Comparison of ENCODE assay signal across 15 mouse cellular contexts in the genomic region with DNA sequence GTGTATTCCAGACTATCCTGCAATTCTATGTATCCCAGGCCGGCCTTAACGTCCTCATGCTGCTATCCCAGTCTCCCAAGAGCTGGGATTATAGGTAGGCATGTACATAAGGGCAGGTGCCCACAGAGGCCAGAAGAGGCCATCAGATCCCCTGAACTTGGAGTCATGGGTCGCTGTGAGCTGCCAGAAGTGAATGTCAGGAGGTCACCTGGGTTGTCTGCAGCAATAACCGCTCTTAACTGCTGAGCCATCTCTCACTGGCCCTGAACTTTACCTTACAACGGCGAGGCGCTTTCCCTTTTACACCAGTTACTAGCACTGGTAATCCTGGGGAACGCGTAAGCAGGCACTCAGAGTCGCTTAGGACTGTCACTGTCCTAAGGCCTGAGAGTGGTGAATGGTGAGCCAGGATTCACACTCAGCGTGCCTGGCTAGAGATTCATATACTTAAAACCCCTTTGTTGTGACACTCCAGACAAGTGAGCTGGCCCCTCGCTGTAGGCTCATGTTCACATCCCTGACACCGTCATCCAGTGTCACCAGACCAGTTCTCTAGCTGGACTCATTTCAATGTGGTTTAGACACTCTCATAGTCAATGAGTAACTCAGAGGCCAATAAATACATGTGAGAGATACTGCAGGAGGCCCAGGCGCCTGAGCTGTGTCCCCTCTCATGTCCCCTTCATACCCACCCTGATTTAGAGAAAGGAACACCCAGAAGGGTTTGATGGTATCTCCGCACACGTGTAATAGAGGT. TPM values are rescaled to one million over a fixed set of nuclear protein-coding genes. Genes with fewer than 3 reads are reported as not detected.
DNase-seq lines count a peak whose midpoint lies in the region; ATAC-seq and TF ChIP-seq lines count a peak whose summit lies in the region.
"Had no signal": no experiment of that assay in that cellular context is flagged by ENCODE, and none has a peak within 500 bp of the region (broad histone marks: within the 10 kb centered on the region; RNA-seq: fewer than 3 reads in every experiment).

No protein-coding gene starts in this region.

- H3K4me3 ChIP-seq in hindbrain, embryonic 10.5 days: no peak overlapping the region
- H3K4me3 ChIP-seq in hindbrain, postnatal 0 days (ENCODE audit: low read length): no peak overlapping the region
- no peak overlapping the region for H3K4me3 ChIP-seq in midbrain, embryonic 11.5 days (ENCODE audit: low read depth, low read length)
- H3K4me3 ChIP-seq in midbrain, embryonic 14.5 days (replicated peaks; ENCODE audit: low read depth, low read length): no peak overlapping the region
- no peak overlapping the region for H3K4me3 ChIP-seq in liver, embryonic 12.5 days
- H3K4me3 ChIP-seq in embryonic facial prominence, embryonic 10.5 days: no peak overlapping the region
- H3K4me3 ChIP-seq: forebrain, embryonic 10.5 days; hindbrain, embryonic 12.5 days; layer of hippocampus, adult 2 months had no signal

- no peaks in the 10 kb centered on the region for H3K9me3 ChIP-seq in hindbrain, embryonic 10.5 days
- no peaks in the 10 kb centered on the region for H3K9me3 ChIP-seq in hindbrain, postnatal 0 days (ENCODE audit: low read length)
- H3K9me3 ChIP-seq in midbrain, embryonic 11.5 days (ENCODE audit: control insufficient read depth, low read length): no peaks in the 10 kb centered on the region
- H3K9me3 ChIP-seq in midbrain, embryonic 14.5 days (ENCODE audit: control insufficient read depth, low read length): no peaks in the 10 kb centered on the region
- H3K9me3 ChIP-seq in liver, embryonic 12.5 days (replicated peaks): no peaks in the 10 kb centered on the region
- no peaks in the 10 kb centered on the region for H3K9me3 ChIP-seq in embryonic facial prominence, embryonic 10.5 days
- H3K9me3 ChIP-seq: forebrain, embryonic 10.5 days; hindbrain, embryonic 12.5 days had no signal

- H3K4me1 ChIP-seq in hindbrain, embryonic 10.5 days (replicated peaks): peaks cover 62% of the 10 kb centered on the region
- H3K4me1 ChIP-seq in hindbrain, postnatal 0 days (ENCODE audit: insufficient read depth, low read length): peaks cover 8% of the 10 kb centered on the region; the same call in 1 of the 2 replicates
- H3K4me1 ChIP-seq in midbrain, embryonic 11.5 days (ENCODE audit: control insufficient read depth, insufficient read depth, low read length): peaks cover 17% of the 10 kb centered on the region
- peaks cover 41% of the 10 kb centered on the region for H3K4me1 ChIP-seq in midbrain, embryonic 14.5 days (ENCODE audit: control insufficient read depth, insufficient read depth, low read length)
- peaks cover 36% of the 10 kb centered on the region for H3K4me1 ChIP-seq in liver, embryonic 12.5 days
- H3K4me1 ChIP-seq in embryonic facial prominence, embryonic 10.5 days: peaks cover 62% of the 10 kb centered on the region

- H3K27ac ChIP-seq in hindbrain, embryonic 10.5 days: 0 out of 2 replicates have a peak overlapping the region, but pooled peaks have one; percentile 8
- no peak overlapping the region for H3K27ac ChIP-seq in hindbrain, postnatal 0 days
- H3K27ac ChIP-seq in midbrain, embryonic 11.5 days (ENCODE audit: low read depth, low read length): no peak overlapping the region
- no peak overlapping the region for H3K27ac ChIP-seq in midbrain, embryonic 14.5 days (replicated peaks; ENCODE audit: low read depth, low read length)
- H3K27ac ChIP-seq in liver, embryonic 12.5 days: peak overlapping the region; percentile 24; the same call in 1 of the 2 replicates
- no peak overlapping the region for H3K27ac ChIP-seq in embryonic facial prominence, embryonic 10.5 days (replicated peaks)
- H3K27ac ChIP-seq: forebrain, embryonic 10.5 days; hindbrain, embryonic 12.5 days; layer of hippocampus, adult 2 months had no signal

- TF ChIP-seq CTCF in hindbrain, postnatal 0 days (IDR thresholded peaks at IDR 0.05; ENCODE audit: low read depth): no peak

- H3K27me3 ChIP-seq in hindbrain, embryonic 10.5 days (ENCODE audit: insufficient read depth, poor library complexity, severe bottlenecking): peaks cover 50% of the 10 kb centered on the region
- no peaks in the 10 kb centered on the region for H3K27me3 ChIP-seq in hindbrain, postnatal 0 days (ENCODE audit: insufficient read depth, low read length)
- peaks cover 2% of the 10 kb centered on the region; the same call in 1 of the 2 replicates for H3K27me3 ChIP-seq in midbrain, embryonic 11.5 days (ENCODE audit: control insufficient read depth, insufficient read depth, low read length)
- H3K27me3 ChIP-seq in midbrain, embryonic 14.5 days (ENCODE audit: control insufficient read depth, insufficient read depth, low read length): no peaks in the 10 kb centered on the region
- H3K27me3 ChIP-seq in liver, embryonic 12.5 days (replicated peaks): peaks cover 69% of the 10 kb centered on the region
- peaks cover 63% of the 10 kb centered on the region for H3K27me3 ChIP-seq in embryonic facial prominence, embryonic 10.5 days (replicated peaks; ENCODE audit: low read depth, poor library complexity, severe bottlenecking)
- H3K27me3 ChIP-seq: CH12.LX had no signal

- no peak for DNase-seq in hindbrain, embryonic 10.5 days (ENCODE audit: low spot score)
- no peak for DNase-seq in hindbrain, postnatal 0 days (ENCODE audit: low spot score)
- peak; percentile 64 for DNase-seq in midbrain, embryonic 11.5 days (ENCODE audit: low spot score, missing footprints)
- no peak for DNase-seq in midbrain, embryonic 14.5 days
- DNase-seq in embryonic facial prominence, embryonic 10.5 days (ENCODE audit: low spot score): no peak
- no peak for DNase-seq in adrenal gland, postnatal 25 days
- DNase-seq: cerebellum, adult 9-10 months; lung, embryonic 14.5 days; right cerebral cortex, postnatal 4 days; thymus, postnatal 4 days had no signal

- H3K36me3 ChIP-seq in hindbrain, embryonic 10.5 days: no peaks in the 10 kb centered on the region
- no peaks in the 10 kb centered on the region for H3K36me3 ChIP-seq in hindbrain, postnatal 0 days (ENCODE audit: insufficient read depth, low read length)
- H3K36me3 ChIP-seq in midbrain, embryonic 11.5 days (ENCODE audit: control insufficient read depth, insufficient read depth, low read length): no peaks in the 10 kb centered on the region
- H3K36me3 ChIP-seq in midbrain, embryonic 14.5 days (ENCODE audit: control insufficient read depth, insufficient read depth, low read length): no peaks in the 10 kb centered on the region
- no peaks in the 10 kb centered on the region for H3K36me3 ChIP-seq in liver, embryonic 12.5 days
- no peaks in the 10 kb centered on the region for H3K36me3 ChIP-seq in embryonic facial prominence, embryonic 10.5 days (replicated peaks)
- H3K36me3 ChIP-seq: forebrain, embryonic 10.5 days; hindbrain, embryonic 12.5 days had no signal

- 87% methylated on average over 16 of the region's 16 CpGs for WGBS in hindbrain, embryonic 10.5 days
- WGBS in hindbrain, postnatal 0 days: 89% methylated on average over 16 of the region's 16 CpGs
- WGBS in midbrain, embryonic 11.5 days: 84% methylated on average over 16 of the region's 16 CpGs
- WGBS in midbrain, embryonic 14.5 days: 89% methylated on average over 16 of the region's 16 CpGs
- WGBS in liver, embryonic 12.5 days (ENCODE audit: insufficient replicate concordance): 71% methylated on average over 16 of the region's 16 CpGs
- 82% methylated on average over 16 of the region's 16 CpGs for WGBS in embryonic facial prominence, embryonic 10.5 days

- H3K4me2 ChIP-seq in hindbrain, postnatal 0 days (ENCODE audit: low read depth, low read length): no peak overlapping the region
- no peak overlapping the region for H3K4me2 ChIP-seq in midbrain, embryonic 11.5 days
- no peak overlapping the region for H3K4me2 ChIP-seq in midbrain, embryonic 14.5 days (ENCODE audit: low read length)
- H3K4me2 ChIP-seq in liver, embryonic 12.5 days: no peak overlapping the region
- H3K4me2 ChIP-seq: hindbrain, embryonic 12.5 days had no signal

- ATAC-seq in hindbrain, postnatal 0 days: no peak
- no peak for ATAC-seq in midbrain, embryonic 11.5 days (ENCODE audit: low FRiP score)
- no peak for ATAC-seq in midbrain, embryonic 14.5 days (ENCODE audit: low FRiP score, low TSS enrichment)
- 0 out of 2 replicates have a peak, but pooled peaks have one; percentile 20 for ATAC-seq in liver, embryonic 12.5 days

- H3K9ac ChIP-seq in hindbrain, postnatal 0 days (replicated peaks; ENCODE audit: low read length): no peak overlapping the region
- no peak overlapping the region for H3K9ac ChIP-seq in midbrain, embryonic 11.5 days (ENCODE audit: low read length)
- H3K9ac ChIP-seq in midbrain, embryonic 14.5 days (replicated peaks; ENCODE audit: low read length): no peak overlapping the region
- no peak overlapping the region for H3K9ac ChIP-seq in liver, embryonic 12.5 days
- H3K9ac ChIP-seq: hindbrain, embryonic 12.5 days; lung, embryonic 14.5 days had no signal

RNA-seq across cellular contexts. Expression of a gene that starts 2.6 kb away (rescaled TPM):
- 0.33 and 0.42 TPM in 2 replicates for polyA plus RNA-seq in hindbrain, embryonic 10.5 days (2016; fragmentation: Nextera tagmentation; extraction: Ambion mirVana)
- total RNA-seq in hindbrain, postnatal 0 days (2014; rRNA removed): 0.47 and 1.4 TPM in 2 replicates
- polyA plus RNA-seq in hindbrain, postnatal 0 days (2015; fragmentation: Nextera tagmentation; extraction: Ambion mirVana): 0.30 and 0.55 TPM in 2 replicates
- polyA plus RNA-seq in midbrain, embryonic 11.5 days (2014; fragmentation: Nextera tagmentation; extraction: Ambion mirVana): 0.57 and 0.79 TPM in 2 replicates
- 0.09 and 0.25 TPM in 2 replicates for polyA plus RNA-seq in midbrain, embryonic 14.5 days (2014; fragmentation: Nextera tagmentation; extraction: Ambion mirVana)
- 0.42 and 0.60 TPM in 2 replicates for polyA plus RNA-seq in liver, embryonic 12.5 days (2016; fragmentation: Nextera tagmentation; extraction: Ambion mirVana)
- 0.15 and 0.37 TPM in 2 replicates for polyA plus RNA-seq in embryonic facial prominence, embryonic 10.5 days (2016; fragmentation: Nextera tagmentation; extraction: Ambion mirVana)
- 0.85 and 0.86 TPM in 2 replicates for total RNA-seq in adrenal gland, postnatal 25 days (2021)
- total RNA-seq: CH12.LX had no signal

Comparison
In these comparisons a context has a peak if more than half of its experiments do, and no peak if none do; other contexts are left out.
1. H3K27ac ChIP-seq: peak in hindbrain, embryonic 10.5 days (single experiment) and liver, embryonic 12.5 days (single experiment); none in hindbrain, postnatal 0 days (single experiment), midbrain, embryonic 11.5 days (single experiment), midbrain, embryonic 14.5 days (single experiment) and embryonic facial prominence, embryonic 10.5 days (single experiment).